Mouse (Mus musculus) right cerebral cortex, postnatal 14 days (tissue): ENCODE data around the gene Tmem121b.
A peak's percentile ranks its signal among the peaks of the same experiment; 100 is the strongest.

Experiments
- DNase-seq: peaks from one replicate; pipeline ENCODE4 v3.0.0; 2022

The Tmem121b gene

GRCm38 (mm10) chr6:120463086-120463871 is 30.3 kb downstream of the Tmem121b start, which contains the start of gene Il17ra:
TSS of gene Il17ra (plus strand) at chr6:120463247.
- DNase-seq: peak; percentile 42

DNA sequence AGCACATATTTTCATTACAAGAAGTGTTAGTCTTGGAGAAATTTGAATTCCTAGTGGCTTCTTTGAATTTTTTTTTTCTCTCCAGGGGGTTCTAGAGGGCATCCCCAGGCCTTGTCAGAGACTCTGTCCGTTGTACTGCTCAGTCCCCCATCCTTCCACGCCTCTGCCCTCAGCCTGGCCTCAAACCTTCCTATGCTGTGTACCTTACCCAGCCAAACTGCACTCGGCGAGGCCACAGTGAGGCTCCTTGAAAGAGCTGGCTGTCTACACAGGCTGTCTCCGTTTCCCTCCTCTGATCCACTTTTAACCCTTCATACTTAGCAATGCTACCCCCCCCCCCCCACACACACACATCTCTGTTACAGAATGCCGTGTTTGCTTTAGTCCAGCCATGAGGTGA is 31.4 kb downstream of the Tmem121b start:
- no peak for DNase-seq

- DNase-seq: no peak
Measured at GRCm38 (mm10) chr6:120461217-120461616, 32.4 kb downstream of the Tmem121b start.

- DNase-seq: no peak
Measured at GRCm38 (mm10) chr6:120457751-120458150, 35.9 kb downstream of the Tmem121b start.

DNA sequence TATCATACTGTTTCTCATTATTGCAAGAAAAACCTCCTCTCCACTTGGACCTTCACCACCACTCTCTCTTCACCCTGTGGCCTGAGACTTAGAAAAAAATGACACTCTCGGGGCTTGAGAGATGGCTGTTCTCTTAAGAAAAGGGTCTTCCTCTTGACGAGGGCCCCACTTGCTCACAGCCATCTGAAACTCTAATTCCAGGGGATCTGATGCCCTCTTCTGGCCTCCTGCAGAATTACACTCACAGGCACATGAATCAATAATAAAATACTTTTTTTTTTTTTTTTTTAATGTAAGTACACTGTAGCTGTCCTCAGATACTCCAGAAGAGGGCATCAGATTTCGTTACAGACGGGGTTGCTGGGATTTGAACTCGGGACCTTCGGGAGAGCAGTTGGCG is 36.5 kb downstream of the Tmem121b start:
- no peak for DNase-seq

DNA sequence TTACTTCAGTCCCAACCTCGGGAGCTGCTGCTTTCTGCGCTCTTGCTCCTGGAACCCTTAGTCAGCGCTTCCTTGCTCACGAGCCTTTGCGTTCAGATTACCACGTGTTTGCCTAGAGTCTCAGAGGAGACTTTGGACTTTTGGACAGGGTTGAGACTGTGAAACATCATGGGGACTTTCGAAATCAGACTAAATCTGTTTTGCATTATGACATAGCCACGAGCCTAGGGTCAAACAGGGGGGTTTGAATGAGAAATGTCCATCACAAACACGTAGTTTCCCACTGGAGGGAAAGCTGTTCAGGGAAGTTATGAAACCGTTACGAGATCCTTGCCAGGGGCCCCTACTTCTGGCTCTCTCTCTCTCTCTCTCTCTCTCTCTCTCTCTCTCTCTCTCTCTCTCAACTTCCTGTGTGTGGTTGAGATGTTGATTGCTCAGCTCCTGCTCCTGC is 39.0 kb downstream of the Tmem121b start:
- DNase-seq: no peak

- DNase-seq: no peak
Measured at GRCm38 (mm10) chr6:120453556-120453955, 40.1 kb downstream of the Tmem121b start.

DNA sequence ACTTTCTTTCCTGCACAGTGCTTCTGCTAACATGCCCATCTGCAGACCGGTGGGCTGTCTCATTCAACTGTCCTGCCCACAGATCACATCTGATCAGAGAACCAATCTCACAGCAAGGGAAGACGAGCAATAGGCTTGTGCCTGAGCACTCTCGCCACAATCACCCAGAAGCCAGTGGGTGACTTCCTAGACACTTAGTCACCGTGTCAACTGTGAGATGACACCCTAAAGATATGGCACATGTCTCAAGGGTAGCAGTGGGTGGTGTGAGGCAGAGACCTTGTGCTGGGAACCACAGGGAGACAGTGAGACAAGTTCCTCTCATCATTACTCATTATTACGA is 40.5 kb downstream of the Tmem121b start:
- DNase-seq: no peak

DNA sequence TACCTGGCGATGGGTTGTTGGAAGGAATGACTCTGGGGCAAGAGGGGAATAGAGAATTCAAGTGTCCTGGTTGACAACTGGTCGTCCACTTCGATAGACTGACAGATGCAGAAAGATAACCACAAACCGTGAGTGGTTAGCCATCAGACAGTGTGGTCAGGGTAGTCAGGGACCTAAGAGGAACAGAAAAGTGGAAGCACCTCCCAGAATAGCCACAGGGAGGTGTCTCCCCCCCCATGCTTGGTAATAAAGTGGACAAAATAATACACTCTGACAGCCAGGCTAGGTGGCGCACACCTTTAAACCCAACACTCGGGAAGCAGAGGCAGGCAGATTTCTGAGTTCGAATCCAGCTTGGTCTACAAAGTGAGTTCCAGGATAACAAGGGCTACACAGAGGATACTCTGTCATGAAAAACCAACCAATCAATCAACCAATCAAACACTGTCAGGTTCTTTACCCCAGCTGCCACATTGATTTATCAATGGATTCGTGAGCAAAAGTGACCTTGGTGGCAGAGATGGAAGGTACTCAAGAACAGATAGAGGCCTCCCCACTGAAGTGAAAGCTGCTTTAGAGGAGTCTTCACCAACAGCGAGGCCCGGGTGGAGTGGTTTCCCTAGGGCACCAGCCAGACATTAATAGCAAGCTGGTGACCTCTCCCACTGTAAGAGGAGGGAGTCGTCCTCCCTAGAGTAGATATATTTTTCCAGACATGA is 41.1 kb downstream of the Tmem121b start:
- no peak for DNase-seq

- DNase-seq: no peak
Measured at GRCm38 (mm10) chr6:120450208-120450607, 43.4 kb downstream of the Tmem121b start.

- DNase-seq: no peak
Measured at GRCm38 (mm10) chr6:120443363-120444355, 49.9 kb downstream of the Tmem121b start.

DNA sequence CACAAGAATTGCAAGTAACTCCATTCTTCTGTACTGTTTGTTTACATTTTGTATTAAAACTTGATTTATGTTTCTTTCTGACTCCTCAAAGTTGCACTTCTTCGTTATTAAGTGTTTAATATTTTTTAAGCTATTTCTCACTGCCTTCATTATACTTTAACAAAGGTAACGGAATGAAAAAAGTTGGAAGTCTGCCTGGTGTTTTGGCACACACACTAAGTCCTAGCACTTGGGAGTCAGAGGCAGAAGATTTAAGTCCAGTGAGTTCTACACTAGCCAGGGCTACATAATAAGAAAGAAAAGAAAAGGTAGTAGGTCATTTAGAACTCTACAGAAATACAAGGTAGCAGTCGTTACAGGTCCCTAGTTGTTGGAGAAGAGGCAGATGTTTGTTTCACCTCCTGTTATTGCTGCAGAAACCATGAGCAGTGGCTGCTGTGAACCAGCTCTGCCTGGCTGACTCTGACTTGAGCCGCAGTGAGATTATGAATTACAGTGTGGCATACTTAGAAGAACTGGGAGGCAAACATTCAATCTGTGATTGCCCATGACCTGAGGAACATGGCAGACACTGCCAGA is 51.3 kb downstream of the Tmem121b start:
- DNase-seq: no peak
